Mouse (Mus musculus) kidney, embryonic 14.5 days (tissue): Measurements from ENCODE around the gene Sptbn4. TPM values are rescaled to one million over a fixed set of nuclear protein-coding genes. Genes with fewer than 3 reads are reported as not detected.

Experiments
- ATAC-seq: fragments of 200-750 bp; cut with Nextera tagmentation; 2 replicates; pipeline ENCODE4 v1.8.0; 2017; ENCODE audit warnings: moderate number of reproducible peaks, mild to moderate bottlenecking, moderate TSS enrichment, moderate library complexity; ENCODE audit not compliant: low FRiP score, low TSS enrichment
- H3K27ac ChIP-seq: fragments of 300-500 bp; sonication (generic); 2 replicates; pipeline ENCODE4 v1.5.1; 2014; ENCODE audit warnings: low read depth, mild to moderate bottlenecking, low read length, moderate library complexity, mixed read lengths
- H3K27me3 ChIP-seq: fragments of 300-500 bp; sonication (generic); 2 replicates; pipeline ENCODE4 v1.6.1; 2014; ENCODE audit warnings: mild to moderate bottlenecking, low read length; ENCODE audit not compliant: control insufficient read depth, insufficient read depth
- H3K36me3 ChIP-seq: fragments of 300-500 bp; sonication (generic); 2 replicates; pipeline ENCODE4 v1.6.1; 2014; ENCODE audit warnings: low read length, mixed read lengths; ENCODE audit not compliant: control insufficient read depth, insufficient read depth
- H3K4me1 ChIP-seq: fragments of 300-500 bp; sonication (generic); 2 replicates; pipeline ENCODE4 v1.6.1; 2014; ENCODE audit warnings: low read length, mixed read lengths; ENCODE audit not compliant: control insufficient read depth, insufficient read depth
- H3K4me2 ChIP-seq: fragments of 300-500 bp; sonication (generic); replicated peaks from 2 replicates; pipeline ENCODE4 v1.6.1; 2014; ENCODE audit warnings: low read depth, mild to moderate bottlenecking, low read length
- H3K4me3 ChIP-seq: fragments of 300-500 bp; sonication (generic); 2 replicates; pipeline ENCODE4 v1.5.1; 2014; ENCODE audit warnings: mild to moderate bottlenecking, low read length
- H3K9ac ChIP-seq: fragments of 300-500 bp; sonication (generic); 2 replicates; pipeline ENCODE4 v1.6.1; 2014; ENCODE audit warnings: low read depth, mild to moderate bottlenecking, low read length, moderate library complexity
- H3K9me3 ChIP-seq: fragments of 300-500 bp; sonication (generic); 2 replicates; pipeline ENCODE4 v1.6.1; 2016; ENCODE audit warnings: low read length; ENCODE audit not compliant: control insufficient read depth
- WGBS: fragments of 180-500 bp; shearing (Covaris S2); extraction: QIAGEN DNeasy Blood & Tissue Kit; methylation state at CpG from one replicate; pipeline ENCODE4 v1.1.7; 2014; 5-methylcytosine and 5-hydroxymethylcytosine counted together
- polyA plus RNA-seq: library from polyadenylated mRNA; unstranded; fragments of >200 nt; fragmentation: Nextera tagmentation; extraction: Ambion mirVana; gene quantifications from 2 replicates; pipeline ENCODE4 v1.2.1, GENCODE M21; 2014

The Sptbn4 gene
- polyA plus RNA-seq, 1 experiment from 2014 or later = 0.39 TPM

- Histone ChIP-seq H3K27ac (no peak overlapping the region), H3K9me3 (peaks cover 11% of the 10 kb centered on the region), H3K4me3 (peak overlapping the region; percentile 16), H3K4me1 (no peaks in the 10 kb centered on the region), H3K36me3 (no peaks in the 10 kb centered on the region), H3K9ac (no peak overlapping the region), H3K4me2 (peak overlapping the region; percentile 26), H3K27me3 (peaks cover 84% of the 10 kb centered on the region)
- 5% methylated on average over 75 of the region's 81 CpGs for WGBS
- no peak for ATAC-seq
Measured at GRCm38 (mm10) chr7:27404203-27404942, 43.1 kb downstream of the Sptbn4 start.

- H3K9ac ChIP-seq = no peak overlapping the region
- no peak overlapping the region for H3K27ac ChIP-seq
- H3K9me3 ChIP-seq = peaks cover 11% of the 10 kb centered on the region
- peaks cover 76% of the 10 kb centered on the region for H3K27me3 ChIP-seq
- no peak for ATAC-seq
- no peaks in the 10 kb centered on the region for H3K4me1 ChIP-seq
- H3K36me3 ChIP-seq = no peaks in the 10 kb centered on the region
- H3K4me2 ChIP-seq = no peak overlapping the region
- H3K4me3 ChIP-seq = no peak overlapping the region
- WGBS = 11% methylated on average over 16 of the region's 16 CpGs
Measured at GRCm38 (mm10) chr7:27402675-27403074, 44.8 kb downstream of the Sptbn4 start.

- 68% methylated on average over 7 of the region's 7 CpGs for WGBS
- ATAC-seq = no peak
- peaks cover 76% of the 10 kb centered on the region for H3K27me3 ChIP-seq
Measured at GRCm38 (mm10) chr7:27400545-27400944, 46.9 kb downstream of the Sptbn4 start.

GRCm38 (mm10) chr7:27397048-27397949, 50.2 kb downstream of the Sptbn4 start:
- H3K4me3 ChIP-seq = peak overlapping the region; percentile 47; the same call in 1 of the 2 replicates
- H3K4me2 ChIP-seq = no peak overlapping the region
- WGBS = 20% methylated on average over 26 of the region's 26 CpGs

More at GRCm38 (mm10) chr7:27400545-27400944, 46.9 kb downstream of the Sptbn4 start:
- no peak overlapping the region for H3K9ac ChIP-seq
- H3K9me3 ChIP-seq = peaks cover 7% of the 10 kb centered on the region
- H3K27ac ChIP-seq = no peak overlapping the region
- H3K4me3 ChIP-seq = no peak overlapping the region
- H3K4me2 ChIP-seq = no peak overlapping the region
- H3K36me3 ChIP-seq = no peaks in the 10 kb centered on the region
- peaks cover 8% of the 10 kb centered on the region; the same call in 1 of the 2 replicates for H3K4me1 ChIP-seq

GRCm38 (mm10) chr7:27396184-27397047, 51.1 kb downstream of the Sptbn4 start:
- Histone ChIP-seq H3K36me3 (no peaks in the 10 kb centered on the region), H3K27me3 (peaks cover 73% of the 10 kb centered on the region), H3K4me2 (peak overlapping the region; percentile 82), H3K27ac (no peak overlapping the region), H3K9ac (peak overlapping the region; percentile 31; the same call in 1 of the 2 replicates), H3K9me3 (no peaks in the 10 kb centered on the region), H3K4me1 (peaks cover 8% of the 10 kb centered on the region; the same call in 1 of the 2 replicates), H3K4me3 (peak overlapping the region; percentile 47)
- 1% methylated on average over 36 of the region's 68 CpGs for WGBS
- peak; percentile 56; the same call in 1 of the 2 replicates for ATAC-seq

More at GRCm38 (mm10) chr7:27397048-27397949, 50.2 kb downstream of the Sptbn4 start:
- H3K36me3 ChIP-seq = no peaks in the 10 kb centered on the region
- H3K4me1 ChIP-seq = peaks cover 8% of the 10 kb centered on the region; the same call in 1 of the 2 replicates
- H3K9me3 ChIP-seq = no peaks in the 10 kb centered on the region
- peaks cover 70% of the 10 kb centered on the region for H3K27me3 ChIP-seq
- peak; percentile 44; the same call in 1 of the 2 replicates for ATAC-seq
- H3K9ac ChIP-seq = no peak overlapping the region
- no peak overlapping the region for H3K27ac ChIP-seq

GRCm38 (mm10) chr7:27395521-27396183, 51.8 kb downstream of the Sptbn4 start:
- no peak overlapping the region for H3K9ac ChIP-seq
- peak overlapping the region; percentile 82 for H3K4me2 ChIP-seq
- H3K27me3 ChIP-seq = peaks cover 71% of the 10 kb centered on the region
- WGBS = 2% methylated on average over 22 of the region's 22 CpGs
- ATAC-seq = peak; percentile 14; the same call in 1 of the 2 replicates
- peak overlapping the region; percentile 47; the same call in 1 of the 2 replicates for H3K4me3 ChIP-seq
- no peaks in the 10 kb centered on the region for H3K9me3 ChIP-seq
- no peaks in the 10 kb centered on the region for H3K36me3 ChIP-seq
- H3K27ac ChIP-seq = no peak overlapping the region
- H3K4me1 ChIP-seq = peaks cover 8% of the 10 kb centered on the region; the same call in 1 of the 2 replicates

- no peak overlapping the region for H3K9ac ChIP-seq
- H3K4me1 ChIP-seq = peaks cover 4% of the 10 kb centered on the region; the same call in 1 of the 2 replicates
- H3K27me3 ChIP-seq = peaks cover 50% of the 10 kb centered on the region
- H3K9me3 ChIP-seq = no peaks in the 10 kb centered on the region
- no peaks in the 10 kb centered on the region for H3K36me3 ChIP-seq
- H3K4me2 ChIP-seq = no peak overlapping the region
- H3K4me3 ChIP-seq = no peak overlapping the region
- WGBS = 41% methylated on average over 16 of the region's 16 CpGs
- no peak overlapping the region for H3K27ac ChIP-seq
- no peak for ATAC-seq
Measured at GRCm38 (mm10) chr7:27391416-27391815, 56.1 kb downstream of the Sptbn4 start.

GRCm38 (mm10) chr7:27389213-27389612, 58.3 kb downstream of the Sptbn4 start:
- Histone ChIP-seq H3K9me3 (no peaks in the 10 kb centered on the region), H3K4me1 (no peaks in the 10 kb centered on the region), H3K4me3 (no peak overlapping the region), H3K27me3 (peaks cover 29% of the 10 kb centered on the region), H3K36me3 (no peaks in the 10 kb centered on the region), H3K4me2 (no peak overlapping the region), H3K9ac (no peak overlapping the region), H3K27ac (no peak overlapping the region)
- no peak for ATAC-seq
- WGBS = 77% methylated on average over 6 of the region's 6 CpGs
